Mouse (Mus musculus) cerebellum, postnatal 4 days (tissue): Measurements from ENCODE around the gene Zfp157.
A peak's percentile ranks its signal among the peaks of the same experiment; 100 is the strongest.
"Not testable (repeated sequence)": the region's sequence is repeated elsewhere in the genome, so short reads cannot be mapped to it uniquely, and the experiment has no call there.

Experiments used
- DNase-seq, 2 experiments: peaks; one replicate each; pipeline ENCODE4 v3.0.0; 2022; ENCODE audit warnings: low spot score in 2 of 2, mixed read lengths in 1 of 2

The Zfp157 gene

GRCm38 (mm10) chr5:138441286-138442194 lies at the start of gene Zfp157:
TSS of gene Zfp157 (plus strand) at chr5:138441468.
- DNase-seq: peak; percentile 75 to 92

DNA sequence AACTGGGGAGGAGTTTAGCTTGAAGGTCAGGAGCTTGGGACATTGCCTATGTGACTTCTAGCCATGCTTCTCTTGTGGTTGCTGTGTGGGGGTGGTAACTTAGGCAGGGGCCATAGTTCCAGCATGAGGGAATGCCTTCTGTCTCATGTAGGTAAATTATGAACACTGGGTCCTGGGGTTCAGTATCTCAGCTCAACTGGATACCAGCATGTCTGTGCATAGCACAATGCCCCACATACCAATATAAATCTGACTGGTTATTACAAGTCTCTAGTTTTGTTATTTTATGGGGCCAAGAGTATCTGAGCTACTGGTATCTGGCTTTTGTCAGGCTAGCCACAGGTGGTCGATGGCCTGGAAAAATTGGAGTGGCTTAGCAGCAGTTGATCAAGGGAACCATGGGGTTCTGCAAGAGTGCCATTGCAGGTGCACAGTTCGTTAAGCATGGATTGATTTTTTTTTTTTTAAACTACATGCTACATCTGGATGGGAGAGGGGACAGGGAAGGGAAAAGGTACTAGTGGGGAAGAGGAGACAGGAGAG lies 43.4 kb upstream of the Zfp157 start:
- no peak for DNase-seq

GRCm38 (mm10) chr5:138400431-138400830 lies 40.8 kb upstream of the Zfp157 start:
- not testable (repeated sequence) for DNase-seq

GRCm38 (mm10) chr5:138458371-138458770 lies 17.1 kb downstream of the Zfp157 start:
- no peak for DNase-seq

DNA sequence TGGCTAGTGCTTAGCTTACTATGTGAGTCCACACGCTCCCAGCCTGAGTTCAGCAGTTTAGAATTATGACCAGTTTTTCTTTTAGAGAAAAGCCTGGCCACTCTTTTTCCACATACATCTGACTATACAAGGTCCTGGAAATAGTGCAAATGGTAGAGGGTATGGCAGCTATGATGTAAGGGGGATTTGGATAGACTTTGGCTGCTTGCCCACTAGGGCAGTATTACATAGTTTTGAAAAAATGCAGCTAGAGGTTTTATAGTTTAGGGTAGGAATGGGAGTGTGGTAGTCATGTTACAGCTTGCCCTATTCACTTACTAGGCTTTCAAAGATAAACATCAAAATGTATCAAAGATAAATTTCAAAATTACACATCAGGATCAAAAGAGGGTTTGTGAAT lies 17.8 kb downstream of the Zfp157 start:
- DNase-seq: no peak

- DNase-seq: peak in 1 of 2 experiments; percentile 40
Observed at GRCm38 (mm10) chr5:138473601-138474000, 32.3 kb downstream of the Zfp157 start.

DNA sequence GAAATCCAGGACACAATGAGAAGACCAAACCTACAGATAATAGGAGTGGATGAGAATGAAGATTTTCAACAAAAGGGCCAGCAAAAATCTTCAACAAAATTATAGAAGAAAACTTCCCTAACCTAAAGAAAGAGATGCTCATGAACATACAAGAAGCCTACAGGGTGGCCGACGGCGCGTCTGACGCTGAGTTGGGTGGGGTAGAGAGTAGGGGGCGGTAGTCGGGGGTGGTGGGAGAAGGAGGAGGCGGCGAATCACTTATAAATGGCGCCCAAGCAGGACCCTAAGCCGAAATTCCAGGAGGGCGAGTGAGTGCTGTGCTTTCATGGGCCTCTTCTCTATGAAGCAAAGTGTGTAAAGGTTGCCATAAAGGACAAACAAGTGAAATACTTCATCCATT lies 63.3 kb downstream of the Zfp157 start:
- DNase-seq: not testable (repeated sequence)
